Mouse (Mus musculus) frontal cortex, adult 2 months (tissue): ENCODE results near the gene Npas1. TPM values are rescaled to one million over a fixed set of nuclear protein-coding genes. Genes with fewer than 3 reads are reported as not detected.

Experiments
- DNase-seq, 2 experiments: peaks; one replicate each; pipeline ENCODE4 v3.0.0; 2022; ENCODE audit warnings: low spot score in 1 of 2; ENCODE audit errors: extremely low spot score in 1 of 2
- polyA plus RNA-seq: library from polyadenylated mRNA; depleted of rRNA; stranded (reverse); fragments of >200 nt; gene quantifications from 2 replicates; pipeline ENCODE4 v1.2.3, GENCODE M21; 2012; rRNA removed

Gene Npas1
- polyA plus RNA-seq, result 7.8 and 10.1 TPM in 2 replicates

DNA sequence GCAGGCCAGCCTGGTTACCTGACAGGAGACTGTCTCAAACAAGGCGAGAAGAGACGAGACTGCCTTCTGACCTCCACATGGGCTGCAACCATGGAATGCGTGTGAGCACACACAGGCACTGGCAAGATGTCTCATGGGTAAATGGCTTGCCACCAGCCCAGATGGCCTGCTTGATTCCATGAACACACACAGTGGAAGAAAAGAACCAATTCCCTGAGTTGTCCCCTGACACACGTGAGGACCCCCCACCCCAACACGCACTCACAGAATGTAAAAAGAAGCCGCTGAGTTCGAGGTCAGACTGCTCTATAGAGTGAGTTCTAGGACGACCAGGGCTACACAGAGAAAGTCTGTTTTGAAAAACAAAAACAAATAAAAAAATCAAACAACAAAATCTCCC lies at the start of gene Npas1:
Npas1 (minus strand) TSS at position 101 of the 400 bp plus-strand sequence.
- DNase-seq, result no peak

DNA sequence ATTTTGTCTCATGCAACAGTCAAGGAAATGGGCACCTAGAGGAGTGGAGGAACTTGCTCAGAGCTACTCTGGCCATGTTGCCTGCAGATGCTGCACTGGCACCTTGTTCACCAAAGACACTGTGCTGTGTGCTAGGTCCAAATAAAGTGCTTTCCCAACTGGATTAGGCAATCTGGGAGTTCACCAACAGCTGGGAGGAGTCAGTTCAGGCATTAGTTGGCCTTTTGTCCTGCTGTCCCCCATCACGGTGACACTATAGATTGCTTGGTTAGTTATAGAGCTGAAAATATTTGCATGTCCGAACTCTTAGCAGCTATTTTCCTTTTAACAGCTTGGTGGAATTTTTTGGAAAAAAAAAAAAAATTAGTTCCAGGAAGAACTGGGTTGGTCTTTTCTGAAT lies 48.5 kb upstream of the Npas1 start:
- DNase-seq, result no peak

DNA sequence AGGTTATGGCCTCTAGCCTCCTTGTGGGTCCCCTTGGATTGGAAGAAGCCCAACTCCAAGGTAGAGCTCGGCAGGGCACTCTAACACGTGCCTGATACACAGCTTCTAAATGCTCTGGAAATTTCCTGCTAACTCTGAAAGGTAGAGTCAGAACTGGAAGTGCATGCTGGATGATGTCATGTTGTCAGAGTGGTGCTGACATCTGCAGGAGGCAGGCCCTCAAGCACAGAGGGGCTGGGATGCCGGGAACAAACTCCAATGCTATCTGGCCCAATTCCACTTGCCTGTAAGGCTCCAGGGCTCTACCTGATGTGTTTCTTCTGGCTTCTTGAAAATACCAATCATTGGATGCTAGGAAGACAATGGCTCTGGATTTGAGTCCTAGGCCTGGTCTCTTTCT lies 47.9 kb upstream of the Npas1 start:
- DNase-seq, result no peak

DNA sequence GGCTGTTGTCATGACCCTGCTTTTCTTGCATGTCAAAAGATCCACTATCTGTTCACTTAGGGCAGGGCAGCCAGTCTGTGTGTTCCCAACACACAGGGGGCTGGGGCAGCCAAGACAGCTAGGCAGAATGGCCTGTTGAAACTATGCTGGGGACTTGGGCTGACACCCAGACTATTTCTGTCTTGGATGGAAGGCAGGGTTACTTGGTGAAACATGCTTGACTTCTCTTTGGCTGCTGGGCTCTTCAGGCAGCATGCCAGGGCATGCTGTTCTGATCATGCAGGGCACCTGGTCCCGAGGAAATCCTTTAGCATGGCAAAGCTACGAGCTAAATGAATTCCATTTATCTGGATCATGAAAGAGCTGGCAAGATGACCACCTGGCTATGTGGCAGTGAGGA lies 46.8 kb upstream of the Npas1 start:
- no peak for DNase-seq

DNA sequence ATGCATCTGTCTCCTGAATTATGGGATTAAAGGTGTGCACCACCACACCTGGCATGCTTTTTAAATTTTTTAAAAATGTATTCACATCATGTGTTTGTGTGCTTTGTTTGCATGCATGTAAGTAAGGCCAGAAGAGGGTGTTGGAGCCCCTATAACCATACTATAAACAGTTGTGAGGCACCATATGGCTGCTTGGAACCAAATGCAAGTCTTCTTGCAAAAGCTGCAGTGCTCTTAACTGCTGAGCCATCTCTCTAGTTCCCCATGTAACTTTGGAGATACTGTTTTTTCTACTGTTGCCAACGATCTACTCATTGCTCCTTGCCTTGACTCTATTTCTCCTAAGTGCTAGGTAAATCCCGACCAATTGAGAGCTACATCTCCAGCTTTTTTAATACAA lies 41.8 kb upstream of the Npas1 start:
- no peak for DNase-seq

DNA sequence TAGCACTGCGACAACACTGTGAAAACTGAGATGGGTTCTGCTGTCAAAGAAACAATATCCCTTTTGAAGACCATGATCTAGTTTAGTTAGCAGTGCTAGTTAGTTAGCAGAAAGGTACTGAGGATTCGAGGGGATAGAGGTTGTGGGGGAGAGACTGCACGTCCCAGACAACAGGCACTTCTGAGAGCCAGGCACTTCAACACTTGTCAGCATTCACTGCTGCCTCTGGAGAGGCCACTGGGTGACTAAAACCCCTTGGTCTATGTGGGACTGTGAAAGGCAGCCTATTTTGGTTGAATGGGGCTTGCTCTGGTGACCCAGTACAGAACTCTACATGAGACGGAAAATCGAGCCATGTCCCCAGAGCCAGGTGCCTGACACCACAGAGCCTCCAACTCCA lies 39.7 kb upstream of the Npas1 start:
- no peak for DNase-seq

DNA sequence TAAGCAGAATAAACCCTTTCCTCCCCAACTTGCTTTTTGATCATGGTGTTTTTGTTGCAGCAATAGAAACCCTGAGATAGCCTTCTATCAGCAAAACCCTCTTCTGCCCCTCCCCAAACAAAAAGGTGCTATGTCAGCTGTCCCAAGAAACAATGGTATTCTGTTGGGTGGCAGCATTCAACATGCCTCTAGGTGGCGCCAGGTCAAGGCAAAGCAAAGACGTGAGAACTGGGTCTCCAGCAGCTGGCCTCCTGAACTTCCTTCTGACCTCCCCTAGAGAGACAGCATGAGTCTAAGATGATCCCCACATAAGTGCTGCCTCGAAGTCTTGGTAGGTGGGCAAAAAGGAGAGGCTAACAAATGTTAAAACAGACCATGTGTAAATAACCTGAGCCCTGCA lies 29.8 kb upstream of the Npas1 start:
- peak in 1 of 2 experiments; percentile 57 for DNase-seq

DNA sequence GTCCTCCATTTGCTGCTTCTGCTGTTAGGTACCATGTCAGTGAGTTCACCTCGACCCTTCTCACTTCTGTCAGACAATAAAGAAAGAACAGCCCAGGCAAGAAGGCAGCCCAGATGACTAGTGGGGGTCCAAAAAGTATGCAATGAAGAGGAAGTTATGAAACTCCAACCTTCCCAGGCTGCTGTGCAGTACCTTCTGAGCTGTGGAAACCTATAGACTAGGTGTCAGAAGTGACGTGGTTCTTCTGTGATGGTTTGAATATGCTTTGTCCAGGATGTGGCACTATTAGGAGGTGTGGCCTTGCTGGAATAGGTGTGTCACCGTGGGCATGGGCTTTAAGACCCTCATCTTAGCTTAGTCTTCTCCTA lies 27.7 kb upstream of the Npas1 start:
- DNase-seq, result no peak

DNA sequence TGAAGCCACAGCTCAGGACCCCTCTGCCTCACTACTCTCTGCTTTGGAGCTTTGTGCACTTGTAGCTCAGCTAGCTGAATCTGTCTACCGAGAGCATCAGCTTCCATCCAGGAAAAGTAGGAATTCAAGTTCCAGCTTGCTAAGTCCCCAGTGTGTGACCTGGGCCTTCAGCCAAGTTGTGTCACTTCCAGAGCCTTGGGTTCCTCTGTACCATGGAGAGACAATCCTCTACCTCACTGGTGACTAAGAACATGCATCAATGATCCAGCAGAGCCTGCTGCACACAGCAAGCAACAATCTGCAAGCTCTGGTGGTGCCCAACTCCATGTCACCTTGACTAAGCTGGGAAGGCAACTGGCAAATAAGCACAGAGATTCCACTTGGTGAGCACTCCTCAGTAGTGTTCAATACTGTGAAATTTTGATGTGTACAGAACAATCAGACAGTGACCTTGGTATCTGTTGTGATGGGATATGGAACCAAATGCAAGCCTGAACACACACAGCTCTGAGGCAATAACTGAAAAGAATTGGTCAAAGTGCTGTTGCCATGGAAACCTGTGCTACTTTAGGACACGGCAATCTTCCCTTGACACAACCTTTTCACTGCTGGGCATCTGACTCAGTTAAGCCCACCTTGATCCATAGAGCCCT lies 27.2 kb upstream of the Npas1 start:
- no peak for DNase-seq

DNA sequence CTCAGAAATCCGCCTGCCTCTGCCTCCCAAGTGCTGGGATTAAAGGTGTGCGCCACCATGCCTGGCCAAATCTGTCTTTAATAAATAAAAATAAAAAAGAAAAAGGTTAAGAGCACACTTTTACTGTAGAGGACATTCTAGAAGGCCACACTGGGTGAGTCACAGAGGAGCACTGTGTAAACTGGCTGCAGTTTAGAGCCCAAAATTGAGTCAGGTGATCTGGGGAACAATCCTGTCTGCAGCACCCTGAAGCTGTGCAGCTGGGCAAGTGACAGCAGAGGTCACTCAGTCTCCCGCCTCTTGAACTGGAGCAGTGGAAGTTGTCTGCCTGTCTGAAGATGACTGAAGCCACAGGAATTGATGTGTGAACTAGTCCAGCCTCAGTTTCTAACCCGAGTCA lies 24.0 kb upstream of the Npas1 start:
- no peak for DNase-seq

DNA sequence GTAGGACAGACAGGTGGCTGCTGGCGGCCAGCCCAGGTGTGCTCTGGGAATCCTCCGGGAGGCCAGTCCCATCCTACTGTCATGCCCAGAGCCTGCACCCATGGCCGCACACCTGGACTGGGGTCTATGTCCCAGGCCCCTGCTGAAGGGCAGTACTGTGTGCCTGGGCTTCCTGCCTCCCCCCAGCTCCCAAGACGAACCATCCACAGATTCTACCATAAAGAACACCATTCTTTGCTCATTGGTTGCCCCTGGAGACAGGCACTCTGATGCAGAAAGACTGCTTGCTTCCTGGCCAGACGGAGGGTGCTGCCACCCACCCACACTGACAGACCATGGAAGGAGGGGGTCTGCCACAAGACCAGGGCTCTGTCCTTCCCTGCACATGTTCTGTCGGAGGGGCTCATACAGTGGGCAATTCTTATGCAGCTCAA lies 22.2 kb upstream of the Npas1 start:
- no peak for DNase-seq

DNA sequence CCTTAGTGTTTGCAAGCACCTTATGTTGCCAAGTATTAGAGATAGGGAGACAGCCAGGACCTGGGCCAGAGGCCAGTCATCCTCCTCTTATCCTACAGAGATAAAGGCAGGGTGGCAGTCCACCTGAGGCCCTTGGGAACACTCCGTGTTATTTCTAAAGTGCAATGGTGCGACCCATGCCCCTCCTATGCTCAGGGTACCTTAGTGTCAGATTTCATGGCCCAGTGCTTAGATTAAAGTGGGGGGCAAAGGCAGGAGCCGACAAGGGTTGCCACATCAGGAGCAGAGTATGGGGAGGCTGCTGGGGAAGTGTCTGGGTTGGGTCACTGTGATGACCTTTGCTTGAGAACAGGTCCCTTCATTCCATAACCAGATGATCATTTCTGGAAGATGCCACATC lies 18.7 kb upstream of the Npas1 start:
- DNase-seq, result no peak

DNA sequence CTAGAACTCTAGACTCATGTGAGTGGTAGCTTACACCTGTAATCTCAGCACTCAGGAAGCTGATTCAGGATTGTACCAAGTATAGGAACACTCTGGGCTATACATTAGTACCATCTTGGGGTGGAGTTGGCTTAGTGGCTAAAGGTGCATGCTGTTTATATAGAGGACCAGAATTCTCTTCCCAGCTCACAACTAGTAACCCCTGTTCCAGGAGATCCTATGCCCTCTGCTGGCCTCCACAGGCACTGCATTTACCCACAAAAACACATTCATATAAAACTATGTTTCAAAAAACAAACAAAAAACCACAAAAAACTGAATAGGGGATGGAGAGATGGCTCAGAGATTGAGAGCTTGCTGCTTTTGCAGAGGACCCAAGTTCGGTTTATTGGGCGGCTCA lies 15.8 kb upstream of the Npas1 start:
- DNase-seq, result peak in 1 of 2 experiments; percentile 69

DNA sequence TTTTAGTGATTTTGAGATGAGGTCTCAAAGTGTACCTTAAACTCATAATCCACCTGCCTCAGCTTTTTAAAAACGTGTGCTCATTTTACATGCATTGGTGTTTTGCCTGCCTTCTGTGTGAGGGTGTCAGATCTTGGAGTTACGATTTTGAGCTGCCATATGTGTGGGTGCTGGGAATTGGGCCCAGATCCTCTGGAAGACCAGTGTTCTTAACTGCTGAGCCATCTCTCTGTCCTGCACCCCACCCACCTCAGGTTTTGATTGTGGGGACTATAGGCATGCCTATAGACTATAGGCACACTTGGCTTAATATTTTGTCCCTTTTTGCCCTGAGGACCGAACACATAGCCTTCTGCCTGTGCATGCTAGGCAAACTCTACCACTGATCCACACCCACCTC lies 14.7 kb upstream of the Npas1 start:
- peak in 1 of 2 experiments; percentile 59 for DNase-seq

DNA sequence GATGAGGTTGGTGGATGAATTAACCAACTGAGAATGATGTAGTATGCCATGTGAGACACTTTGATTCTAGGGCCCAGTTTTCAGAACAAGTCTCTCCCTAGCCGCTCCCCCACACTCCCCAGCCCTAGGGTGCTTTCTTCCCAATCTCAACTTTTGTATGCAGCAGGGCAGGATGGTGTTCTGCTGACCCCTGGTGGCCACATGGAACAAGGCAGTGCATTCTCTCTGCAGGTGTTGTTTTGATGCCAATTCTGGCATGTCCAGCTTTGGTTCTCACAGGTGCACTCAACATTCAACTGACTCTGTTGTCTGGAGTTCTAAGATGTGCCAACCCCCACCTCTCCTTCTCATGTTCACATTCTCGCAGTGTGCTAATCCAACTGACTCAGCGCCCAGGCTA lies 14.2 kb upstream of the Npas1 start:
- DNase-seq, result peak in 1 of 2 experiments; percentile 64

DNA sequence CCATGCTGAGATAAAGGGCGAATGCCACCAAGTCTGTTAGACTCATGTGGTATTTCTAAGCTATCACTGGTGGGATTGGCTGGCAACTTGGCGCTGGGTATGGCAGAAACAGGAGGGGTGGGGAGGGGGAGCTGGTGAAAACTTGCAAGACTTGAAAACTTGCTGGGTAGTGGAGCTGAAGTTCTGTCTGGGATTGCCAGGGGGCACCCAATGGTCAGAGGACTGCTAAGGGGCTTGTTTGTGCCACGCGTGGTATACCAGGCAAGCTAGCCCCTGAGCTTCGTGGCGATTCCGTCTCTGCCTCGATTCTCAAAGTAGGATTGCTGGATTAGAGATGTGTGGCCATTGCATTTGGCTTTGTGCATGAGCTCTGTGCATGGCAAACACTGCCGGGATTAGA lies 12.4 kb upstream of the Npas1 start:
- peak in 1 of 2 experiments; percentile 40 for DNase-seq

DNA sequence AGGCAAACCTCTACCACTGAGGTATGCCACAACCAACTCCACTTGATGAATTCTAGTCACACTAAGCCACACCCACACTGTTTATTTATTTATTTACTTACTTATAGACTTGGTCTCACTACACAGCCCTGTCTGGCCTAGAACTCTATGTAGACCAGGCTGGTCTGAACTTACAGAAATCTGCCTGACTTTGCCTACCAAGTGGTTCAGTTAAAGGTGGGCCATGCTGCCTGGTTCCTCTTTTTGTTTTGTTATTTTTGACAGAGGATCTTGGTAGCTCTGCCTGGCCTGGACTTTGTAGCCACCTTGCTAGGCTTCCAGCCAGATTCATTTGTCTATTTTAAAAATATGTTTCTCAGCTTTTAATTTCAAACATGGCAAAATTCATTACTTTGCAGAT lies 11.3 kb upstream of the Npas1 start:
- no peak for DNase-seq

DNA sequence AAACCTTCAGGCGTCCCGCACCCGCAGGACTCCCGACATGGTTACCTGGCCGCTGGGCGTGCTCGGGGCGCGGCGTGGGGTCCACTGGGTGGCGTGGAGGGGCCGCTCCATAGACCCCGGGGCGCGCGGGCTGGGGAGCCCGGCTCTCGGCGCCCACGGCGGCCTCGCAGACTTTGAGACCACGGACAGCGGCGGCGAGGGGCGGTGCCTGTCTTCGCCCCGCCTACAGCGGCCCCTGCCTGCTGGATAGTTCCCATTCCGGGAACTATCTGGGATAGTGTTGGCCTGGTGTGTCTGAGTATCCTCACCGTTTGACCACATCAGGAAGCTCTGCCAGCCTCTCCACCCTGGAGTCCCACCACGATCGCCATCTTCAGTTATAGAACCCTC lies 933 bp downstream of the Npas1 start:
- no peak for DNase-seq

DNA sequence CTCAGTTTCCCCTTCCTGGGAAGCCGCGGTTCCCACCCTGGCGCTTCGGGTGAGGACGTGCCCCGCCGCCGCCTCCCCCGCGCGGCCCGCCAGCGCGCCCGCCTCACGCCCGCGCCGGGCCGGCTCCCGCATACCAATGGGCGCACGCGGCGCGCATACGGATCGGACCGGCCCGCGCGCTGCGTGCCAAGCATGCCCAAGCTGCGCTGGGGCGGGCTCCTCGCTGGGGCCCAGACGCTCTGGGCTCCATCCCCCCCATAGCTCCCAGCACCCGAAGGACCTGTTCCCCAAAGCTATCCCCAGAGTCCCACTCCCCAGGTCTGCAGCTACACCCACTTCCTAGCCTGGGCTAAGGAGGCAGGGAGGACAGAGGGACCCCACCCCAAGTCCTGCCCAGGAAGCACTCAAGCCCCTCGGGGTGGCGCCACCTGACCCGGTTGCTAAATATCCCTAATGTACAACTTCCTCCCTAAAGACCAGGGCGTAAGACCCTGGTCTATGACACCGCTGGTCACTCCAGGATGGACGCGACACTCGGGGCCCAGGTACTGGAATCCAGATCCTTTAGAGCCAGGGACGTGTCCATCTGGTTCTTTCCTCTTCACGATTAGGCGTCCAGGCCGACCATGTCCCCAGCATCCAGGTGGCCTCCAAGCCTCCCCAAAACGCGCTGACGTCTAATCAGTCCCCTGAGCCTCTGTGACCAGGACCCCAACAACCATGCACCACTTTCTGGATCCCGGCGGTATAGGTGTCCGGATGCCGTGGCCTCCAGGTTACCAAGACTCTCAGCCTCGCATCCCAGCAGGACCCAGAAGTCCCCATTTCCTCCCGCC lies 1.5 kb downstream of the Npas1 start:
- no peak for DNase-seq

DNA sequence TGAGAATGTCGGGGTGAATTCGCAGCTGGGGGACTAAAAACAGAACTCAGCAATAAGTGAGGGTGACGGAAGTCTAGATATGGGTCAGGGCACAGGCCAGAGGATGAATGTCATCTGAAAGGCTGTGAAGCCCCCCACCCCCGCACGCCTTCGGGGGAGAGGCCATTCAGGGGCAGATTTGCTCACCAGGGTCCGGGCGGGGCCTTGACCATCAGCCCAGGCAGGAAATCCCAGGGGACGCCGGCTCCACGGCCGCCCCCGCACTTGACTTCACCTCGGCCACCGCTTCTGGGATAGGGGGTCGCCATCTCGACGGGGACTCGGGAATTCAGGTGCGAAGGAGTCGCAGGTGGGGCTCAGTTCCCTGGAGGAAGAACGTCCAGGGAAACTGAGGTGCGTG lies 2.2 kb downstream of the Npas1 start:
- DNase-seq, result no peak

DNA sequence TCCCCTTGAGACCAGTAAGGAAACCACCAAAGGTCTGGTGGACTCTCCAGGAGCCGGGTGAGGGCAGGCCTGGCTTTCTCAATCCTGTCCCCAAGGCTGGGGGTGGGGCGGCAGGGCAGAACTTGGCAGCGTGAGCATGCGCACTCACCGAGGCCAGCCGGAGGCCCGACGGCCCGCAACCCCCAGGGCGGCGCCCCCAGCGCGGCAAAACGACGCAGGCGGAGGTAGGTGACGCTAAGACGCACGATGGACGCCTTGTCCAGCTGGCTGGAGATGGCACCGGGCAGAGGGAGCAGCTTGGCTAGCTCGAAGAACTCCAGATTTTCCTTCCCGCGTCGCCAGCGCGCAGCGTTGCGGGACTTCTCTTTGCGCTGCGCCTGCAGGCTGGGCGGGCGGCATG lies 3.1 kb downstream of the Npas1 start:
- DNase-seq, result no peak

DNA sequence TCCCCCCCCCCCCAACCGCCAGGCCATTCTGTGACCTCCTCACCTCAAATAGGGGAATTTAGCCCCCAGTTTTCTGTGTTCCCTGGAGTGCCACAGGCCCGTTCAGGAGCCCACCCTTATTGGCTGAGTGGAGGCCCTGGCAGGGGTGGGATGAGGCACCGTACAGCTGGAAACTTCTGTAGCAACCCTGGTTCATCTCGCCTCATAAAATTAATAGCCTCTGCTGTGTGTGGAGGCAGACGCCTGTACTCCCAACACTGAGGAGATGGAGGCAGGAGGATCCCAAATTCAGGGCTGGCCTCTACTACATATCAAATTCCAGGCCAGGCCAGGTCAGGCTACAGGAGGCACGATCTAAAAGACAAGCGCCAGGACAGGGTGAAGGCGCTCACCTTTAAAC lies 3.7 kb downstream of the Npas1 start:
- no peak for DNase-seq
